Mouse (Mus musculus): ENCODE measurements around the gene Olfr317. TPM values are rescaled to one million over a fixed set of nuclear protein-coding genes. Genes with fewer than 3 reads are reported as not detected.
"Not testable (repeated sequence)": the region's sequence is repeated elsewhere in the genome, so short reads cannot be mapped to it uniquely, and the experiment has no call there.

Olfr317 gene
- total RNA-seq (2021): not detected

DNA sequence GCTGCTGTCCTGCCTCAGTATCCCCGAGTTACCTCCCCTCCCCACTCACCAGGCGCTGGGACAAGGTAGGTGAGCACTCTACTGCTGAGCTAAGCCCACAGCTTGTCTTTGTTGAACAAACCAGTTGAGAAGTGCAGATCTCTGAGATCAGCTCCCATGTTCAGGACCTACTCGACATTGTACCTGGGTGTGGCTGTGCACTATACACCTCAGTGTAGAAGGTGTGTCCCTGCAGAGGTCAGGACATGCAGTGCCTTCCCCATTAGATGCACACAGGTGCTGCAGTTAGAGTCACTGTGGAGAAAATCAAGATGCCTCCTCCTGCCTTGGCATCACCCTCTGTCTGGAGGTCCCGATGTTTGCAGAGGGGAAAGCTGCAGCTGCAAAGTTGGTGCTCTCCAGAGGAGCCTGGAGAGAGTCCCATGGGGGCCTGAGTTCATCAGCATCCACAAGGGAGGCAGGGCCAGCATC, at the start of gene Olfr317:
Gene Olfr317 (minus strand): TSS at position 421 of the 471 bp plus-strand sequence.
- no peak for DNase-seq

DNA sequence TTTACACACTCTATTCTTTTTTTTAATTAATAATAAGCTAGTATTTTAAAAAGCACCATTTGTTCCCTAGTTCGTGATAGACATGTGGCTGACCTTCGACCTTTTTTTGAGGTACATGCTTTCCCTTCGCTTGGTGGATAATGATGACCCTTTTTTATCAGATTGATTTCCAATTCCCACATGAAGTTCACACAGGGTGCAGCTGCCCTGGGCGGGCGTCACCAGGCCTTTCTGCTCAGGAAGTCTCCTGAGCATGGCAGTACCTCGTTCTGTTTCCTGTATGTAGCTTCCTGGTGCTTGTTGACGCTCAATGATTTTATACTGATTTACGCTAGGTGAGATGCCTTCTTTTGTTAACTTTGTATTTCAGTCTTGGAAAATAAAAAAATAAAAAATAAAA, 49.3 kb upstream of the Olfr317 start:
- no peak for DNase-seq

DNA sequence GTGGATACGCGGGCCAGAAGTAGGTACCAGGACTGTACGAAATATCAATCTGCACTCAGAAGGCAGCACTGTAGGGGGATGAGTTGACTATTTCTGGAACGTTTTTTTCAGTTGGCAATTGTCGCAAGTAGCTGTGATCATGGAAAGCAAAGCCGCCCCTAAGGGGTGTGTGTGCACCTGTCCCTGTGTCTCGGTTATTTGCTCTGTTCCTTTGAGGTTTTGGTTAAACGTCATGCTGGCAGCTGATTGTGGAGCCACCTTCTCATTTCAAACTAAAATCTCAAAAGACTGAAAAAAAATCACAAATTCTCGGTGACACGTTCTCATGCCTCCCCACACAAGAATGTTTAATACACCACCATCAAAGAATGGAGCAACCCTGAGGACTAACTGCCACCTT, 48.6 kb upstream of the Olfr317 start:
- no peak for DNase-seq

GRCm38 (mm10) chr11:58784182-58784581, 45.2 kb upstream of the Olfr317 start:
- DNase-seq: no peak

DNA sequence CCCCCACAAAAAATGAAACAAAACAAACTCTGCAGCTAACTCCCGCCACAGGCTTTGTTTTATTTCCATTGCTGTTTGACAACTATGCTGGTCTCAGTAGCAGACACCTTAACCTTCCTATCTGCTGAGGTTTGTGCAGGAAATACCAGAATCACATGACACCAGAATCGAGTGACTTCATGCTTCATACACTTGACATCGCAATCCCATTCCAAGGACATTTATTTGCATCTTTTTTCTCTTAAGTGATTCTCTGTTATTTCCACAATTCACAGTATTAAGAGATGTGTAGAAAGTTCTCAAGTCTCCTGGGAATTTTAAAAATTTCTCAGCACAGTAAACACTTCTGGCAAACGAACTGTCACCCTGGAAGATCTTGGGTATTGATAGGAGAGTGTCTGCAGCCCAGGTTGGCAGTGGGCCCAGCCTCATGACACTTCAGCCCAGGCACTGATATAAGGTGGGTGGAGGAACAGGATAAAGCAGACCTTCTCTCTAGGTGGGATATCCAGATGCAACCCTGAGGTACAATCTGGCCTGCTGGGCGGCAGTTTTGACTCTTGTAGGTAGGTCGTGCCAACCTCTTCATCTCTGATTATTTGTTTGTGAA, 43.6 kb upstream of the Olfr317 start, which contains the start of gene Olfr314:
Gene Olfr314 (plus strand): TSS at position 473 of the 610 bp plus-strand sequence.
- DNase-seq: no peak

DNA sequence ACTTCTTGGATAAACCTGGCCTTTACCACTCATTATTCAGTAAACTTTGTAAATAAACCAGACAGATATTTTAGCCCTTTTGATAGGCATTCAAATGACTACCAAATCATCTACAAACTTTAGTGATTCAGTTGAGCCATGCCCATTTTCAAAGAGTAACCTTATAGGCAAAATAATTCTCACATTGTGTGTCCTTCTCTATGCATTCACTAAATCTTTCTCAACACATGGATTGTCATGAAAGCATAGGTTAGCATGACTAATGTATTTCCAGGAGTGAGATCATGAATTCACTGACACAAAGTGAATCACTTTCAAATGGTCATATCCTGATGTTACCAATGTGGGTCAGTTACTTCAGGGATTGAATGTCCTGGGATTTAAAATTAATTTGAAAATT, 33.9 kb upstream of the Olfr317 start, which contains the start of gene Olfr315:
Gene Olfr315 (plus strand): TSS at position 301 of the 400 bp plus-strand sequence.
- DNase-seq: no peak

DNA sequence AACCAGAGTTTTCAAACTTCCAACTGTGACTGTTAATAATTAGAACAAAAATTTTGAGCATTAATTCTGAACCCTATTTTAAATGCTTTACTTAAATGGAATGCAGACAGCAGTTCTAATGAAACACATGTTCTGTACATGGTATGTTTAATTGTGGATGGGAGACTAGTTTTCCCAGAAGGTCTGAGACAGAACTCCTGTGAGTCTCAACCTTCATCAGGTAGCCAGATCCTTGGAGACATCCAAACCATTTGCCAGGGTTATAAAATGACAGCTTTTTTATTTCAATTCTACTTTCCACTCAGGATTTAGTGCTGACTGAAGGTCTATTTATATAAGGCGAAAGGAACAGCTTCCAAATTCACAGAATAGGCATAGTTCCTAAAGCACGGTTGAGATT, 13.4 kb upstream of the Olfr317 start, which contains the start of gene Olfr316:
Gene Olfr316 (plus strand): TSS at position 301 of the 400 bp plus-strand sequence.
- no peak for DNase-seq

GRCm38 (mm10) chr11:58751096-58751495, 12.1 kb upstream of the Olfr317 start:
- DNase-seq: not testable (repeated sequence)

DNA sequence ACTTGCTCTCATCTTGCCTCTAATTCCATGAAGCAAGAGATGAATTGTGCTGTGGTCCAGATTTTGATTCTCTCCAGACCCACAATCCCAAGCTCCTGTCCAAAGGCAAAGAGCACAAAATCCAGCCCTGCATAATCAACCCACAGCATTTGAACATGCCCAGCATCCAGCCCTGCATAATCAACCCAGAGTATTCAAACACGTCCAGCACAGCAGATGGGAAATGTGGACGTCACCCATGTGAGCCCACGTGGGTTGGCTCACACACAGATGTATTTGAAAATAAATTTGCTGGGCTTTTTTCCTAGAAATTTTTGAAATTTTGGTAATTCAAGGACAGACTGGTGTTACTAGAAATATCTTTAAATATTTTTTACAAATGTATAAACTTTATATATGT, 5.6 kb downstream of the Olfr317 start:
- no peak for DNase-seq

DNA sequence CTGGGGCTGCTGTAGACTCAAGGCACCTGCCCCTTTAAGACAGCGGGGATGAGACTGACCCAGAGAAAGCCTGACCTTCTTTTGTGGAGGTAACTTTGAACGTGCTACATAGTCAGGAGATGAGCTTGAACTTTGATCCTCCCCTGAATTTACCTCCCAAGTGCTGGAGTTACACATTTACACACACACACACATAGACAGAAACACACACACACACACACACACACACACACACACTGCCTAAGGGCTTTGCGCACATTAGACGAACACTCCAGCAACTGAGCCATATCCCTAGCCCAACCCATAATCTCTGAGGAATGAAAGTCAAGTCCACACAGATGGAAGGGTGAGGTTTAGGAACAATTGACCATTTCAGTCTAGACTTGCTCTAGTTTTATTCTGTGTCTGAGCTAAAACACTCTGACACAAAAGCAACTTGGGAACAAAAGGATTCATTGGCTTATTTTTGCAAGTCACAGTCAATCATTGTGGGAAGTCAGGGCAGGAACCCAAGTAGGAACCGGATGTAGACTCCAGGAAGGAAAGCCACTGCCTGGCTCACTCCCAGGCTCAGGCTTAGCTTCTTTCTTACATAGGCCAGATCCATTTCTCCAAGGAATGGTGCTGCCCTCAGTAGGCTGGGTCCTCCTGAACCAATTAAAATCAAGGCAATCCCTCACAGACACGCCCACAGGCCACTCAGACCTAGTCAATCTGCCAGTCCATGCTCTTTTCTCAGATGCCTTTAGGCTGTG, 10.9 kb downstream of the Olfr317 start:
- DNase-seq: not testable (repeated sequence)

- no peak for DNase-seq
Measured at GRCm38 (mm10) chr11:58723914-58724313, 15.1 kb downstream of the Olfr317 start, which contains the start of gene Olfr318. TSS of gene Olfr318 (minus strand) at chr11:58724014.

- no peak for DNase-seq
Measured at GRCm38 (mm10) chr11:58719701-58720100, 19.3 kb downstream of the Olfr317 start.

GRCm38 (mm10) chr11:58717723-58718122, 21.3 kb downstream of the Olfr317 start:
- DNase-seq: not testable (repeated sequence)

DNA sequence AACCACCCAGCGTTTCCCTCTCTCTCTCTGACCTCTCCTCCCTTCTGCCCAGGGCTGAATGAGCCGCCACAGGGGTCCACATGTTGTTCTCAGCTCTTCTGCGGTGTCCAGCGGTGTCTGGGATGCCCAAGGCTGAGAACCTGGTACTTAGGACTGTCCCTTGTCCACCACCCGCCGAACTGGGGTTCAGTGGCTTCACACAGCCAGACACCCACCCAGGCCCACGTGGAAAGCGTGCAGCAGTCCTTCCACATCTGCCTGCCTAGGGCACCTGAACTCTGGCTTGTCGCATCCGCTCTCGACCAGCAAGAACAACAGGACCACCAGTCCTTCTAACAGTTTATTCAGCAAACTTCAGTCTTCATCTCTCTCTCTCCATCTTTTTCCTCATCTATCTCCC, 29.9 kb downstream of the Olfr317 start:
- no peak for DNase-seq

DNA sequence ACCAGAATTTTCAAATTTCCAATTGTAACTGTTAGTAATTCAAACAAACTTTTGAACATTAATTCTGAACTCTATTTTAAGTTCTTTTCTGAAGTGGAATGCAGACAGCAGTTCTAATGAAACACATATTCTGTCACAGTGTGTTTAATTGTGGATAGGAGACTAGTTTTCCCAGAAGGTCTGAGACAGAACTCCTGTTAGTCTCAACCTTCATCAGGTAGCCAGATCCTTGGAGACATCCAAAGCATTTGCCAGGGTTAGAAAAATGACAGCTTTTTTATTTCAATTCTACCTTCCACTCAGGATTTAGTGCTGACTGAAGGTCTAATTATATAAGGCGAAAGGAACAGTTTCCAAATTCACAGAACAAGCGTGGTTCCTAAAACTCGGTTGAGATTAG, 40.1 kb downstream of the Olfr317 start, which contains the start of gene Olfr319:
Gene Olfr319 (plus strand): TSS at position 301 of the 400 bp plus-strand sequence.
- no peak for DNase-seq

Other genes starting within 250 kb of the Olfr317 start
- not detected for gene Olfr332, start 246.7 kb downstream of the Olfr317 start, total RNA-seq (2021)
- not detected for gene Olfr331, start 236.6 kb downstream of the Olfr317 start, total RNA-seq (2021)
- gene Olfr330, start 204.4 kb downstream of the Olfr317 start, total RNA-seq (2021): not detected
- not detected for gene Olfr329-ps, start 192.8 kb downstream of the Olfr317 start, total RNA-seq (2021)
- gene Olfr328, start 183.6 kb downstream of the Olfr317 start, total RNA-seq (2021): under 1 TPM in 1 of 2 experiments, not detected in 1; 0.09 TPM
- not detected for gene Olfr224, start 168.7 kb downstream of the Olfr317 start, total RNA-seq (2021)
- gene Olfr325, start 161.5 kb downstream of the Olfr317 start, total RNA-seq (2021): not detected
- not detected for gene Olfr324, start 144.1 kb downstream of the Olfr317 start, total RNA-seq (2021)
- gene 2210407C18Rik, start 123.1 kb downstream of the Olfr317 start, total RNA-seq (2021): not detected
- gene Olfr323, start 108.7 kb downstream of the Olfr317 start, total RNA-seq (2021): not detected
- under 1 TPM in 1 of 2 experiments, not detected in 1; 0.23 TPM for gene Trim58, start 98.7 kb downstream of the Olfr317 start, total RNA-seq (2021)
- not detected for gene Olfr322, start 80.4 kb downstream of the Olfr317 start, total RNA-seq (2021)
- not detected for gene Olfr320, start 58.1 kb downstream of the Olfr317 start, total RNA-seq (2021)
- not detected for gene Olfr319, start 40.0 kb downstream of the Olfr317 start, total RNA-seq (2021)
- not detected for gene Olfr318, start 15.2 kb downstream of the Olfr317 start, total RNA-seq (2021)
- gene Olfr316, start 13.5 kb upstream of the Olfr317 start, total RNA-seq (2021): not detected
- gene Olfr315, start 34.0 kb upstream of the Olfr317 start, total RNA-seq (2021): not detected
- not detected for gene Olfr314, start 43.7 kb upstream of the Olfr317 start, total RNA-seq (2021)
- gene Fam183b, start 62.7 kb upstream of the Olfr317 start, total RNA-seq (2021): not detected
- not detected for gene Olfr313, start 75.8 kb upstream of the Olfr317 start, total RNA-seq (2021)
- not detected for gene Olfr312, start 90.0 kb upstream of the Olfr317 start, total RNA-seq (2021)
- gene Olfr311, start 100.0 kb upstream of the Olfr317 start, total RNA-seq (2021): not detected
- gene Gm12258, start 107.9 kb upstream of the Olfr317 start, total RNA-seq (2021): 1 to 10 TPM; 2.3 to 2.7 TPM
- gene 2810021J22Rik, start 128.0 kb upstream of the Olfr317 start, total RNA-seq (2021): 1 to 10 TPM; 4.4 to 4.8 TPM
- gene Zfp39, start 165.0 kb upstream of the Olfr317 start, total RNA-seq (2021): 1 to 10 TPM; 5.3 to 5.9 TPM
- not detected for gene Btnl10, start 178.7 kb upstream of the Olfr317 start, total RNA-seq (2021)
- gene Rnf187, start 199.7 kb upstream of the Olfr317 start, total RNA-seq (2021): 100 to 1,000 TPM; 161 to 165 TPM
- 10 to 100 TPM; 21.8 to 22.6 TPM for gene Hist3h2ba, start 209.7 kb upstream of the Olfr317 start, total RNA-seq (2021)
- 10 to 100 TPM; 46.8 to 50.0 TPM for gene Hist3h2a, start 215.5 kb upstream of the Olfr317 start, total RNA-seq (2021)
- gene Trim17, start 215.5 kb upstream of the Olfr317 start, total RNA-seq (2021): under 1 TPM in 1 of 2 experiments, not detected in 1; 0.10 TPM
- gene Trim11, start 238.9 kb upstream of the Olfr317 start, total RNA-seq (2021): 10 to 100 TPM; 21.3 TPM

Data from heart, postnatal 4 days (tissue).